Mouse (Mus musculus): ENCODE measurements around the gene Cfap74. TPM values are rescaled to one million over a fixed set of nuclear protein-coding genes. Genes with fewer than 3 reads are reported as not detected.
"Not testable (repeated sequence)": the region's sequence is repeated elsewhere in the genome, so short reads cannot be mapped to it uniquely, and the experiment has no call there.

The Cfap74 gene
- total RNA-seq, 2 experiments from 2014 or later: 8.6 to 9.6 TPM

DNA sequence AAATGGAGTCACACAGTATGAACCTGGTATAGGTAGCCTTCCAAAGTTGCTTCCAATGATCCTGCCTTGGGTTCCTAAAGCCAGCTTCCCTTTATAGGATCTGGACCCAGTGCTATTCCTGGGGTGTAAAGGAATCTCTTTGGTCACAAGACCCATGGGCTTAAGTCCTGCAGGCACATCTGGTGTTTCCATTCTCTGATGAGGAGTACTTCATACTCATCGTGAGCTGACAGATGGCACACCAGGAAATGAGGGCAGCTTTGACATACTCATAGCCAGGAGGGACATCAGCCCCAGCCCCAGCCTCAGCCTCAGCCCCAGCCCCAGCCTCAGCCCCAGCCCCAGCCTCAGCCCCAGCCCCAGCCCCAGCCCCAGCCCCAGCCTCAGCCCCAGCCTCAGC lies 6.5 kb upstream of the Cfap74 start:
- no peak for DNase-seq (ENCODE audit: low spot score in 2 of 2)

DNA sequence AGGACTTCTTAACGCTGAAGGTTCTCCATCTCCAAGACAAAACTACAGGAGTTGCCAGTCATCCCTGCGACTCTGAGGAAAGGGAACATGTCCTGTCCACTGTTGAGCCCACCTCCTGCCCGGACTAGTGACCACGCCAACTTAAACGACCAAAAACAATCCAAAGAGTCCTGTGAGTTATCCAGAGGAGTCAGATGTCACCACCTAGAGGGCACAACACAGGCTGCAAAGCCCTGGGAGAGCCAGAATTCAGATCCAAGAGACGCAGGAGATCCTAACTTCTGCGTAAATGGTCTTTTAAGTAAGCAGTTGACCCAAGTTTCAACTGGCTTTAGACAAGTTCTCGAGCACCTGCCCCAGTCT lies 314 bp upstream of the Cfap74 start:
- DNase-seq (ENCODE audit: low spot score in 2 of 2): no peak

- no peak for DNase-seq (ENCODE audit: low spot score in 2 of 2)
Measured at GRCm38 (mm10) chr4:155412124-155412523, 3.1 kb downstream of the Cfap74 start.

DNA sequence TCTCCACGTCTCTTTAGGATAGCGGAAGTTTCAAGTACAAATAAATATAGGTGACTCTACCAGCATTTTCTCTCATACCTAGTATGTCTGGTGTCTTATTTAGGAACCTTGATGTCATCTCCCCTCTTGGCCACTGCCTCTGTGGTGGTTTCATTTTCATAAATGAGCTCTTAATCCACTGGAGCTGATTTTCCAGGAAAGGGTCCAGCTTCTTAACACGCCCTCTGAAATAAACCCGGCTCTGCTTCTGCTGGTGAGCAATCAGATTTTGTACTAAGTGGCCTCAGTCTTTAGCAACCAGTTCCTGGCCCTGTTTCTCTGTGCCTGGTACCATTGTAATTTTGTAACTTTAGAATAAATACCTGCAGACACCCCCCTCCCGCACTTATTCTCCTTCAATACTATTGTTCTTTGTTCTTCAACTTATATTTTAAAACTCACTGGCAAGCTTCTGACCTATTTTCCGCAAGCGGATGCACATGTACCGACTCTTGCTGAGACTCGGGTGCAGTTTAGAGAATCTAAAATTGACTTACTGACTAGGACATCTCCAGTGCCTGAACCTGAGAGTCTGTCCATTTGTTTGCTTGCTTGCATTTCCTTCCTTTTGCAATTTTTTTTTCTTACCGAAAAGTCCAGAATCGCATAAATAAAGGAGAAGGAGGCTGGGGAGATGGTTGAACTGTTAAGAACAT lies 4.8 kb downstream of the Cfap74 start:
- no peak for DNase-seq (ENCODE audit: low spot score in 2 of 2)

GRCm38 (mm10) chr4:155414656-155415235 lies 5.8 kb downstream of the Cfap74 start:
- DNase-seq (ENCODE audit: low spot score in 2 of 2): no peak

GRCm38 (mm10) chr4:155420137-155420536 lies 11.1 kb downstream of the Cfap74 start:
- DNase-seq (ENCODE audit: low spot score in 2 of 2): no peak

- DNase-seq (ENCODE audit: low spot score in 2 of 2): not testable (repeated sequence)
Measured at GRCm38 (mm10) chr4:155421412-155422370, 12.7 kb downstream of the Cfap74 start.

- no peak for DNase-seq (ENCODE audit: low spot score in 2 of 2)
Measured at GRCm38 (mm10) chr4:155423988-155424387, 15.0 kb downstream of the Cfap74 start.

- no peak for DNase-seq (ENCODE audit: low spot score in 2 of 2)
Measured at GRCm38 (mm10) chr4:155426272-155426671, 17.3 kb downstream of the Cfap74 start.

GRCm38 (mm10) chr4:155428442-155428841 lies 19.5 kb downstream of the Cfap74 start:
- no peak for DNase-seq (ENCODE audit: low spot score in 2 of 2)

DNA sequence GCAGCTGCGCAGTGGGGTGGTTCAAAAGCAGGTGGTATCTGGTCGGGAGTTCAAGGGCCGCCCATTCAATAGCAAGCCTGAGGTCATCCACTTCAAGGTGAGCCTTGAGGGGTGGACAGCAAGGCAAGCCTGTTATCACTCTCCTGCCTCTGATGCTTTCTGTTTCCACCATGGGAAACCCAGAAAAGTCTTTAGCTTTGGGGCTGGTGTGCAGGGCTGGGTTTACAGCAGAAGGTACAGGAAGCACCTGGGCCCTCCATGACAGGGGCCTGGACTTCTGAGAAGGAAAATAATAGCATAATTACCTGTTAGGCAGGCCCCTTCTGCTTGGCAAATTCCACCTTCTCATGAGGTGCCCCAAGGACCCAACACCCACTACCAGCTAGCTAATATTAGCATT lies 20.2 kb downstream of the Cfap74 start:
- DNase-seq (ENCODE audit: low spot score in 2 of 2): no peak

- no peak for DNase-seq (ENCODE audit: low spot score in 2 of 2)
Measured at GRCm38 (mm10) chr4:155432358-155432757, 23.4 kb downstream of the Cfap74 start.

DNA sequence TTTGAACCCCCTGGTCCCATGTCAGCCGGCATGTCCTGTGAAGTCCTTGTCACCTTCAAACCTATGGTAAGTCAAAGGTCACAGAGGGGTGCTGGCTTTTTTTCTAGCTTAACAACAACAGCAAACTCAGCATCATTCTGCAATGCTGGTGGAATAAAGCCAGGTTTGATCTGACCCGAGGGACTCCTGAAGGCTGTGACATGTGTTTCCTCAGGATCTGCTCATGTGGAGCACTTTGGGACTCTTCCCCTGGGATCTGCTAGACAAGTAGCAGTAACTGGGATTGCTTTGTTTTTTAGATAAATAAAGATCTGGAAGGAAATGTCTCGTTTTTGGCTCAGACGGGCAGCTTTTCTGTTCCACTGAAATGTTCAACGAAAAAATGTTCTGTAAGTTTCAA lies 25.0 kb downstream of the Cfap74 start:
- DNase-seq (ENCODE audit: low spot score in 2 of 2): no peak

DNA sequence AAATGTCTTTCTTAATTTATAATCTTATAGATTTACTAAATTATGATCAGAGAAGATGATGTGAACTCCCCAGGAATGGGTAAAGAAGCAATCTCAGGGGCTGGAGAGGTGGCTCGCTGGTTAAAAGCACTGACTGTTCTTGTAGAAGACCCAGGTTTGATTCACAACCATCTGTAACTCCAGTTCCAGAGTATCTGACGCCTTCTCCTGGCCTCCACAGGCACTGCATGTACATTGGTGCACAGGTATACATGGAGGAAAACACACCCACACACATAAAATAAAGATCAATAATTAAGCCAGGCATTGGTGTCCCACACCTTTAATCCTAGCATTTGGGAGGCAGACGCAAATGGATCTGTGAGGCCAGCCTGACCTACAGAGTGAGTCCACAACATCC lies 33.8 kb downstream of the Cfap74 start:
- DNase-seq (ENCODE audit: low spot score in 2 of 2): no peak

DNA sequence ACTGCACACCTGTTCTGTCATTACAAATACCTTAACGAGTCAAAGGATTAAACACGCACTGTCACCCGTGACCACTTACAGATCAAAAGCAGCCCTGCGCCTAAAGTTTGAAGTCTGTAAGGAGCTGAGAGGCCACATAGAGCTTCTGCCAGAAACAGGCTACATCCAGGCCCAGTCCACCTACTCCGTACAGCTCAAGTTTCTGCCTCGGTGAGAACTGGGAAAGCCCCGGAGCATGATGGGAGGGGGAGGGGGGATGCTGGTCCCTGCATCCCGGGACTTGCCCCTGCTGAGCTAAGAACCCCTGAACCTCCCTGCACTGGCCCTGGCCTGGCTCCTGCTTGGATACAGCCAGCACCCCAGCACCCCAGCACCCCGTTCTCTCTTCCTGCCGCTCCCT lies 42.6 kb downstream of the Cfap74 start:
- DNase-seq (ENCODE audit: low spot score in 2 of 2): no peak

DNA sequence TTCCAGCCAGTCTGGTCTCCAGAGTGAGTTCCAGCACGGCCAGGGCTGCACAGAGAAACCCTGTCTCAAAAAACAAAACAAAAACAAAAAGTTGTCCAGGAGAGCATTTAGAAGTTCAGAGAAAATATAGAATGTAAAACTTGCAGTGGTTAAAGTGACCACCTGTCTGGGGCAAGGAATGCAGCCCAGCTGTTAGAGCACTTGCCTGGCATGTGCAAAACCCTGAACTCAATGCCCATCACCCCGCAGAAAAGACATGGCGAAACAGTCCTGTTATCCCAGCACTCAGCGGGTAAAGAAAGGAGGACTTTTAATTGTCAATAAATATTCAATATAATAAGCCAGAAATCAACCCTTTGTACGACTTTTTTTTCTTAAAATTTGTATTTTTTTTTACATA lies 49.6 kb downstream of the Cfap74 start:
- no peak for DNase-seq (ENCODE audit: low spot score in 2 of 2)

DNA sequence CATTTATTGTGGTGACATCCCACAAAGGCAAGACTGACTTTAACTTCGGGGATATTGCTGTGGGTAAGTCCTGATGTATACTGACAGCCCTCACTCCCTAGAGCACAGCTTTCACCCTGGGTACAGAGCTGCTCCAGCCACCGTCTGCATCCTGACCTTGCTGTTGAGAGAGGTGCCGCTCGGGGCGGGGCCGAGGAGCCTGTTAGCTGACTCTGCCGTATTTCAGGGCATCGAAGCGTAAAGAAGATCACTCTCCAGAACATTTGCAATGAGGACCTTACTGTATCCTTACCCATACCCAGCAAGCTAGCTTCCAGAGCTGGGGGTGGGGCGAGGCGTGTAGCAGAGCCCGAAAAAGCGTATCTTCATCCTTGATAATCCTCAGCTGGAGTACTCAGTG lies 54.1 kb downstream of the Cfap74 start:
- no peak for DNase-seq (ENCODE audit: low spot score in 2 of 2)

GRCm38 (mm10) chr4:155463611-155464010 lies 54.6 kb downstream of the Cfap74 start:
- DNase-seq (ENCODE audit: low spot score in 2 of 2): no peak

DNA sequence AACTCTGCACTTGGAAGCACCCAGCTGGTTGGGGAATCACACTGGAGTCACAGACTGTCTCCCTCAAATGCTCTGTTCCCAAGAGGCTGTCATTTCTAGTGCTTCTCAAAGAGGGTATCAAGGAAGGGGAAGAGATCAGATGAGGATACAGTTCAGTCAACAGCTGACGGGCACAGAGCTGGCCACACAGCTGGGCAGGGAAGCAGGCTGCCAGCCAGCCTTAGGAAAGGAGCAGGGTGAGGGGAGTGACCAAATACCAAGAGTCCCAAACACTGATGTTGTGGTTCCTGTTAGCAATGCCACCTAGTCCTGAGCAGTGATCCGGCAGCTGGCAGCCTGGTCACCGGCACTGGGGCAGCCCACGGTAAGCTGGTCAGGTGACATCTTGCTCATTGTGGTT lies 55.1 kb downstream of the Cfap74 start:
- DNase-seq (ENCODE audit: low spot score in 2 of 2): no peak

GRCm38 (mm10) chr4:155465607-155466006 lies 56.6 kb downstream of the Cfap74 start:
- no peak for DNase-seq (ENCODE audit: low spot score in 2 of 2)

DNA sequence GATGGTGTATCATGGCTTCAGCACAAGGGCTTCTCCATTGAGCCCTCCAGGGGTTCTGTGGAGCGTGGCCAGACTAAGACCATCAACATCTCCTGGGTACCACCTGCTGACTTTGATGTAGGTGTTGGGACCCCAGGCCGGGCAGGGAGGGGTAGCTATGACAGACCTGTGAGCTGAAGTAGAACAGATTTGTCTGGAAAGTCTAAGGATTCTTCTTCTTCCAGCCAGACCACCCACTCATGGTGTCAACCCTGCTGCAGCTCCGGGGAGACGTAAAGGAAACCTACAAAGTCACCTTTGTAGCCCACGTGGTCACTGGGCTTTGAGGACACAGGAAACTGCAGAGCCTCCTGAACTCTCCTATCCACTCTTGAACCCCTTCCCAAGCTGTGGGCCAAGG lies 57.1 kb downstream of the Cfap74 start:
- DNase-seq (ENCODE audit: low spot score in 2 of 2): no peak
